Mouse (Mus musculus): Measurements from ENCODE around the gene Hyal3. TPM values are rescaled to one million over a fixed set of nuclear protein-coding genes. Genes with fewer than 3 reads are reported as not detected.

The Hyal3 gene
- total and polyA plus RNA-seq, 3 experiments, result 2.3 to 6.8 TPM; not detected in 1

DNA sequence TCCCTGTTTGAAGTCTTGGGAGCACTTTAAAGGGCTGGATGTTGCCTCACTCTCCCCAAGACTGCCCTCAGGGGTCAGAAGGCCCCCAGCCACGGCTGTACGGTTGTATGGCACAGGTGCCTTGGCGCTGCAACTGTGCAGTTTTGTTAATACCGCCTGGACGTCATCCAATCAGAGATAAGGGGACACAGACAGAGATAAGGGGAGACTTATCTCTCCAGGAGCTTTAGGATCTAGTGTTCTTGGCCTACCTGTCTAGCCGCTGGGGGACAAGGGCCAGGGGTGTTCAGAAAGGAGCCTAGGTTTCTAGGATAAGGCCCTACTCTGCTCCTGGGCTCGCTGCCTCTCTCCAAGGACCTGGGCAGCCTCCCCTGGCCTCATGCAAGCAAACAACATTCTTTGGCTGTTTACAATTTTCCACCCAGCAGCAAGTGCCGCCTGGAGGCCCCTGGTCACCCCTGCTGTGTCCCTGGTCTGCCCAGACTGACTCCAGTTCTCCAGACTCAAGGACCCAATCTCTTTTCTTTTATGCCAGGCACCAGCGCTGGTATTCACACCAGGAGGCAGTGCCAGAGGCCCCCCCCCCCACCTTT lies 27.1 kb downstream of the Hyal3 start:
- no peak overlapping the region for H3K9ac ChIP-seq (ENCODE audit: control insufficient read depth, low read depth, low read length, poor library complexity, severe bottlenecking)
- H3K36me3 ChIP-seq (ENCODE audit: control insufficient read depth in 1 of 2, insufficient read depth in 2 of 2, low read length in 2 of 2), result peaks cover 0 to 10% of the 10 kb centered on the region in 2 experiments; a peak in 2 of 4 replicates
- H3K9me3 ChIP-seq (replicated peaks; ENCODE audit: insufficient read depth, low read length), result no peaks in the 10 kb centered on the region
- no peak overlapping the region for H3K27ac ChIP-seq (ENCODE audit: control insufficient read depth, low read depth, low read length)
- no peak for TF ChIP-seq MXI1 (IDR thresholded peaks at IDR 0.05; ENCODE audit: low read depth, low read length)
- peak in 1 of 2 experiments; percentile 31; a peak in 1 of 4 replicates for TF ChIP-seq EP300 (IDR thresholded peaks at IDR 0.05; ENCODE audit: low read depth in 1 of 2, low read length in 2 of 2)
- TF ChIP-seq ETS1 (IDR thresholded peaks at IDR 0.05; ENCODE audit: low read depth, low read length), result 0 out of 2 replicates have a peak, but pooled peaks have one; percentile 25
- peak; percentile 80 for TF ChIP-seq GATA1 (IDR thresholded peaks at IDR 0.05; ENCODE audit: low read depth, low read length)
- 0 out of 2 replicates have a peak, but pooled peaks have one; percentile 33 for TF ChIP-seq TCF12 (IDR thresholded peaks at IDR 0.05; ENCODE audit: low read depth, low read length)
- no peak overlapping the region for H3K4me3 ChIP-seq (ENCODE audit: control insufficient read depth in 1 of 2, insufficient read depth in 1 of 2, low read depth in 2 of 2, low read length in 2 of 2)
- peaks cover 2% of the 10 kb centered on the region; the same call in 1 of the 2 replicates for H3K79me2 ChIP-seq (ENCODE audit: control insufficient read depth, insufficient read depth, low read length, poor library complexity)
- H3K27me3 ChIP-seq (ENCODE audit: control insufficient read depth in 1 of 2, insufficient read depth in 2 of 2, low read length in 2 of 2), result no peaks in the 10 kb centered on the region
- H3K4me1 ChIP-seq (ENCODE audit: control insufficient read depth in 1 of 2, insufficient read depth in 2 of 2, low read length in 2 of 2), result peaks cover 3 to 28% of the 10 kb centered on the region in 2 experiments; a peak in 3 of 4 replicates
- no peak for DNase-seq (ENCODE audit: low read depth, low spot score)

GRCm38 (mm10) chr9:107608741-107609432 lies 28.3 kb downstream of the Hyal3 start, which contains the start of gene Sema3b:
Sema3b (minus strand) TSS chr9:107609229.
- H3K27ac ChIP-seq (ENCODE audit: control insufficient read depth, low read depth, low read length), result no peak within 1 kb of the TSS
- no peaks in the 10 kb centered on the region for H3K27me3 ChIP-seq (ENCODE audit: control insufficient read depth in 1 of 2, insufficient read depth in 2 of 2, low read length in 2 of 2)
- peaks cover 3 to 23% of the 10 kb centered on the region in 2 experiments; a peak in 3 of 4 replicates for H3K4me1 ChIP-seq (ENCODE audit: control insufficient read depth in 1 of 2, insufficient read depth in 2 of 2, low read length in 2 of 2)
- no peak for DNase-seq (ENCODE audit: low read depth, low spot score)
- H3K9ac ChIP-seq (ENCODE audit: control insufficient read depth, low read depth, low read length, poor library complexity, severe bottlenecking), result no peak within 1 kb of the TSS
- no peaks in the 10 kb centered on the region for H3K9me3 ChIP-seq (replicated peaks; ENCODE audit: insufficient read depth, low read length)
- peaks cover 0 to 11% of the 10 kb centered on the region in 2 experiments; a peak in 2 of 4 replicates for H3K36me3 ChIP-seq (ENCODE audit: control insufficient read depth in 1 of 2, insufficient read depth in 2 of 2, low read length in 2 of 2)
- H3K4me3 ChIP-seq (ENCODE audit: control insufficient read depth in 1 of 2, insufficient read depth in 1 of 2, low read depth in 2 of 2, low read length in 2 of 2), result no peak within 1 kb of the TSS
- no peak for TF ChIP-seq ZKSCAN1 (IDR thresholded peaks at IDR 0.05; ENCODE audit: low read depth, low read length)
- no peak for TF ChIP-seq RCOR1 (IDR thresholded peaks at IDR 0.05; ENCODE audit: low read depth, low read length)
- TF ChIP-seq GABPA (IDR thresholded peaks at IDR 0.05; ENCODE audit: low read depth, low read length), result no peak
- no peak for TF ChIP-seq NRF1 (IDR thresholded peaks at IDR 0.05; ENCODE audit: insufficient read depth, low read depth, low read length, poor library complexity, severe bottlenecking)
- TF ChIP-seq USF1 (IDR thresholded peaks at IDR 0.05; ENCODE audit: low read depth, low read length), result no peak
- TF ChIP-seq MXI1 (IDR thresholded peaks at IDR 0.05; ENCODE audit: low read depth, low read length), result no peak
- no peak for TF ChIP-seq EP300 (IDR thresholded peaks at IDR 0.05; ENCODE audit: low read depth in 1 of 2, low read length in 2 of 2)
- TF ChIP-seq HCFC1 (IDR thresholded peaks at IDR 0.05; ENCODE audit: low read depth, low read length), result no peak
- TF ChIP-seq POLR2AphosphoS2 (IDR thresholded peaks at IDR 0.05; ENCODE audit: low read length), result no peak
- no peak for TF ChIP-seq ZMIZ1 (IDR thresholded peaks at IDR 0.05; ENCODE audit: low read depth, low read length)
- TF ChIP-seq CHD1 (IDR thresholded peaks at IDR 0.05; ENCODE audit: low read depth, low read length), result no peak
- TF ChIP-seq MAZ (IDR thresholded peaks at IDR 0.05; ENCODE audit: low read depth, low read length), result no peak
- TF ChIP-seq TCF12 (IDR thresholded peaks at IDR 0.05; ENCODE audit: low read depth, low read length), result no peak
- peaks cover 2% of the 10 kb centered on the region; the same call in 1 of the 2 replicates for H3K79me2 ChIP-seq (ENCODE audit: control insufficient read depth, insufficient read depth, low read length, poor library complexity)
